Mouse (Mus musculus): ENCODE results near the gene Sertad3.

Gene Sertad3

GRCm38 (mm10) chr7:27473156-27473834, at the start of gene Sertad3:
Gene Sertad3 (plus strand): TSS chr7:27473768.
- TF ChIP-seq GATA4 (IDR thresholded peaks at IDR 0.05; ENCODE audit: insufficient replicate concordance, low read length): no peak

GRCm38 (mm10) chr7:27427387-27427786, 46.2 kb upstream of the Sertad3 start:
- TF ChIP-seq GATA4 (IDR thresholded peaks at IDR 0.05; ENCODE audit: insufficient replicate concordance, low read length): no peak

- no peak for TF ChIP-seq GATA4 (IDR thresholded peaks at IDR 0.05; ENCODE audit: insufficient replicate concordance, low read length)
Observed at GRCm38 (mm10) chr7:27428002-27428401, 45.6 kb upstream of the Sertad3 start.

GRCm38 (mm10) chr7:27429135-27429534, 44.4 kb upstream of the Sertad3 start:
- no peak for TF ChIP-seq GATA4 (IDR thresholded peaks at IDR 0.05; ENCODE audit: insufficient replicate concordance, low read length)

- no peak for TF ChIP-seq GATA4 (IDR thresholded peaks at IDR 0.05; ENCODE audit: insufficient replicate concordance, low read length)
Observed at GRCm38 (mm10) chr7:27433349-27433748, 40.2 kb upstream of the Sertad3 start.

- no peak for TF ChIP-seq GATA4 (IDR thresholded peaks at IDR 0.05; ENCODE audit: insufficient replicate concordance, low read length)
Observed at GRCm38 (mm10) chr7:27433794-27434193, 39.8 kb upstream of the Sertad3 start.

- TF ChIP-seq GATA4 (IDR thresholded peaks at IDR 0.05; ENCODE audit: insufficient replicate concordance, low read length): no peak
Observed at GRCm38 (mm10) chr7:27437544-27437943, 36.0 kb upstream of the Sertad3 start.

- no peak for TF ChIP-seq GATA4 (IDR thresholded peaks at IDR 0.05; ENCODE audit: insufficient replicate concordance, low read length)
Observed at GRCm38 (mm10) chr7:27440014-27440413, 33.6 kb upstream of the Sertad3 start.

GRCm38 (mm10) chr7:27446051-27446450, 27.5 kb upstream of the Sertad3 start:
- no peak for TF ChIP-seq GATA4 (IDR thresholded peaks at IDR 0.05; ENCODE audit: insufficient replicate concordance, low read length)

- TF ChIP-seq GATA4 (IDR thresholded peaks at IDR 0.05; ENCODE audit: insufficient replicate concordance, low read length): no peak
Observed at GRCm38 (mm10) chr7:27446521-27447418, 26.8 kb upstream of the Sertad3 start.

GRCm38 (mm10) chr7:27447419-27448286, 25.9 kb upstream of the Sertad3 start, which contains the start of the genes Sptbn4 and Blvrb:
Gene Sptbn4 (minus strand): TSS chr7:27447686.
Gene Blvrb (plus strand): TSS chr7:27447978.
- no peak; the same call in 1 of the 2 replicates for TF ChIP-seq GATA4 (IDR thresholded peaks at IDR 0.05; ENCODE audit: insufficient replicate concordance, low read length)

GRCm38 (mm10) chr7:27448421-27449206, 25.0 kb upstream of the Sertad3 start:
- no peak for TF ChIP-seq GATA4 (IDR thresholded peaks at IDR 0.05; ENCODE audit: insufficient replicate concordance, low read length)

GRCm38 (mm10) chr7:27449256-27449862, 24.2 kb upstream of the Sertad3 start:
- no peak for TF ChIP-seq GATA4 (IDR thresholded peaks at IDR 0.05; ENCODE audit: insufficient replicate concordance, low read length)

- TF ChIP-seq GATA4 (IDR thresholded peaks at IDR 0.05; ENCODE audit: insufficient replicate concordance, low read length): no peak
Observed at GRCm38 (mm10) chr7:27451359-27451758, 22.2 kb upstream of the Sertad3 start.

Data from liver, adult (tissue).